Mouse (Mus musculus): ENCODE data around the gene Dlec1.

- TF ChIP-seq CTCF (IDR thresholded peaks at IDR 0.05; ENCODE audit: borderline replicate concordance, extremely low read depth, insufficient read depth, insufficient read length), result no peak
- no peak for TF ChIP-seq POLR2A (IDR thresholded peaks at IDR 0.05; ENCODE audit: borderline replicate concordance, extremely low read depth, insufficient read depth, insufficient read length, poor library complexity, severe bottlenecking)
Measured at GRCm38 (mm10) chr9:119087309-119087708, 15.0 kb upstream of the Dlec1 start.
